In genomic region chr17:85690969-85691335, GRCm38 (mm10) we compare ENCODE assay signal across 17 mouse cellular contexts. TPM values are rescaled to one million over a fixed set of nuclear protein-coding genes. Genes with fewer than 3 reads are reported as not detected.
DNase-seq lines count a peak whose midpoint lies in the region; ATAC-seq and TF ChIP-seq lines count a peak whose summit lies in the region.
"Had no signal": no experiment of that assay in that cellular context is flagged by ENCODE, and none has a peak within 500 bp of the region (broad histone marks: within the 10 kb centered on the region; RNA-seq: fewer than 3 reads in every experiment).

No protein-coding gene starts in this region.

- 3% methylated on average over 4 of the region's 4 CpGs for WGBS in hindbrain, embryonic 10.5 days
- 5% methylated on average over 4 of the region's 4 CpGs for WGBS in hindbrain, postnatal 0 days
- WGBS in midbrain, embryonic 14.5 days = 3% methylated on average over 4 of the region's 4 CpGs
- WGBS in midbrain, embryonic 13.5 days = 1% methylated on average over 4 of the region's 4 CpGs
- WGBS in embryonic facial prominence, embryonic 14.5 days = 13% methylated on average over 4 of the region's 4 CpGs
- 39% methylated on average over 4 of the region's 4 CpGs for WGBS in heart, adult 2 months

- no peaks in the 10 kb centered on the region for H3K36me3 ChIP-seq in hindbrain, embryonic 10.5 days
- no peaks in the 10 kb centered on the region for H3K36me3 ChIP-seq in hindbrain, postnatal 0 days (ENCODE audit: insufficient read depth, low read length)
- H3K36me3 ChIP-seq in midbrain, embryonic 14.5 days (ENCODE audit: control insufficient read depth, insufficient read depth, low read length) = no peaks in the 10 kb centered on the region
- H3K36me3 ChIP-seq in midbrain, embryonic 13.5 days = no peaks in the 10 kb centered on the region
- no peaks in the 10 kb centered on the region for H3K36me3 ChIP-seq in embryonic facial prominence, embryonic 14.5 days (ENCODE audit: control insufficient read depth, insufficient read depth, low read length)
- no peaks in the 10 kb centered on the region for H3K36me3 ChIP-seq in heart, adult 2 months (ENCODE audit: control insufficient read depth, insufficient read depth, low read length)
- H3K36me3 ChIP-seq: heart, embryonic 15.5 days; liver, embryonic 13.5 days had no signal

- H3K9ac ChIP-seq in hindbrain, postnatal 0 days (replicated peaks; ENCODE audit: low read length) = no peak overlapping the region
- H3K9ac ChIP-seq in midbrain, embryonic 14.5 days (replicated peaks; ENCODE audit: low read length) = no peak overlapping the region
- no peak overlapping the region for H3K9ac ChIP-seq in midbrain, embryonic 13.5 days (replicated peaks)
- H3K9ac ChIP-seq in embryonic facial prominence, embryonic 14.5 days (ENCODE audit: low read depth, low read length) = peak overlapping the region; percentile 92
- no peak overlapping the region for H3K9ac ChIP-seq in heart, adult 2 months (ENCODE audit: low read depth, low read length)
- H3K9ac ChIP-seq: heart, embryonic 15.5 days; liver, embryonic 13.5 days had no signal

- no peak overlapping the region for H3K4me2 ChIP-seq in hindbrain, postnatal 0 days (ENCODE audit: low read depth, low read length)
- no peak overlapping the region for H3K4me2 ChIP-seq in midbrain, embryonic 14.5 days (ENCODE audit: low read length)
- no peak overlapping the region for H3K4me2 ChIP-seq in midbrain, embryonic 13.5 days (replicated peaks)
- H3K4me2 ChIP-seq in embryonic facial prominence, embryonic 14.5 days (ENCODE audit: low read depth, low read length) = peak overlapping the region; percentile 72
- H3K4me2 ChIP-seq: heart, embryonic 15.5 days; liver, embryonic 13.5 days had no signal

- H3K27ac ChIP-seq in hindbrain, embryonic 10.5 days = no peak overlapping the region
- H3K27ac ChIP-seq in hindbrain, postnatal 0 days = no peak overlapping the region
- no peak overlapping the region for H3K27ac ChIP-seq in midbrain, embryonic 14.5 days (replicated peaks; ENCODE audit: low read depth, low read length)
- H3K27ac ChIP-seq in midbrain, embryonic 13.5 days = no peak overlapping the region
- H3K27ac ChIP-seq in embryonic facial prominence, embryonic 14.5 days (replicated peaks; ENCODE audit: low read depth, low read length) = peak overlapping the region; percentile 87
- no peak overlapping the region for H3K27ac ChIP-seq in heart, adult 2 months
- H3K27ac ChIP-seq: heart, embryonic 15.5 days; liver, embryonic 13.5 days had no signal

- peaks cover 55% of the 10 kb centered on the region for H3K4me1 ChIP-seq in hindbrain, embryonic 10.5 days (replicated peaks)
- no peaks in the 10 kb centered on the region for H3K4me1 ChIP-seq in hindbrain, postnatal 0 days (ENCODE audit: insufficient read depth, low read length)
- peaks cover 5% of the 10 kb centered on the region; the same call in 1 of the 2 replicates for H3K4me1 ChIP-seq in midbrain, embryonic 14.5 days (ENCODE audit: control insufficient read depth, insufficient read depth, low read length)
- H3K4me1 ChIP-seq in midbrain, embryonic 13.5 days (replicated peaks) = peaks cover 24% of the 10 kb centered on the region
- H3K4me1 ChIP-seq in embryonic facial prominence, embryonic 14.5 days (ENCODE audit: control insufficient read depth, insufficient read depth, low read length) = peaks cover 13% of the 10 kb centered on the region
- H3K4me1 ChIP-seq in heart, adult 2 months (ENCODE audit: control insufficient read depth, insufficient read depth, low read length) = no peaks in the 10 kb centered on the region

- no peak for TF ChIP-seq EP300 in heart, adult 2 months (IDR thresholded peaks at IDR 0.05; ENCODE audit: insufficient read depth, low read depth, low read length)

- peaks cover 3% of the 10 kb centered on the region; the same call in 1 of the 2 replicates for H3K9me3 ChIP-seq in hindbrain, embryonic 10.5 days
- H3K9me3 ChIP-seq in hindbrain, postnatal 0 days (ENCODE audit: low read length) = no peaks in the 10 kb centered on the region
- no peaks in the 10 kb centered on the region for H3K9me3 ChIP-seq in midbrain, embryonic 14.5 days (ENCODE audit: control insufficient read depth, low read length)
- H3K9me3 ChIP-seq in midbrain, embryonic 13.5 days = no peaks in the 10 kb centered on the region
- peaks cover 4% of the 10 kb centered on the region; the same call in 1 of the 2 replicates for H3K9me3 ChIP-seq in embryonic facial prominence, embryonic 14.5 days (ENCODE audit: control insufficient read depth, low read length)
- H3K9me3 ChIP-seq: heart, embryonic 15.5 days had no signal

- 0 out of 2 replicates have a peak overlapping the region, but pooled peaks have one; percentile 30 for H3K4me3 ChIP-seq in hindbrain, embryonic 10.5 days
- H3K4me3 ChIP-seq in hindbrain, postnatal 0 days (ENCODE audit: low read length) = no peak overlapping the region
- H3K4me3 ChIP-seq in midbrain, embryonic 14.5 days (replicated peaks; ENCODE audit: low read depth, low read length) = no peak overlapping the region
- H3K4me3 ChIP-seq in midbrain, embryonic 13.5 days (replicated peaks) = no peak overlapping the region
- H3K4me3 ChIP-seq in embryonic facial prominence, embryonic 14.5 days (ENCODE audit: low read depth, low read length) = peak overlapping the region; percentile 66
- no peak overlapping the region for H3K4me3 ChIP-seq in heart, adult 2 months
- H3K4me3 ChIP-seq: erythroblast, embryonic 14.5 days; liver, embryonic 13.5 days had no signal

- TF ChIP-seq CTCF in hindbrain, postnatal 0 days (IDR thresholded peaks at IDR 0.05; ENCODE audit: low read depth) = no peak
- no peak for TF ChIP-seq CTCF in heart, adult 2 months (IDR thresholded peaks at IDR 0.05)

- ATAC-seq in hindbrain, postnatal 0 days = no peak
- no peak for ATAC-seq in midbrain, embryonic 14.5 days (ENCODE audit: low FRiP score, low TSS enrichment)
- ATAC-seq in midbrain, embryonic 13.5 days = no peak
- peak; percentile 13; the same call in 1 of the 2 replicates for ATAC-seq in embryonic facial prominence, embryonic 14.5 days (ENCODE audit: low read depth)

- peaks cover 100% of the 10 kb centered on the region for H3K27me3 ChIP-seq in hindbrain, embryonic 10.5 days (ENCODE audit: insufficient read depth, poor library complexity, severe bottlenecking)
- H3K27me3 ChIP-seq in hindbrain, postnatal 0 days (ENCODE audit: insufficient read depth, low read length) = peaks cover 82% of the 10 kb centered on the region
- peaks cover 95% of the 10 kb centered on the region for H3K27me3 ChIP-seq in midbrain, embryonic 14.5 days (ENCODE audit: control insufficient read depth, insufficient read depth, low read length)
- peaks cover 99% of the 10 kb centered on the region for H3K27me3 ChIP-seq in midbrain, embryonic 13.5 days
- H3K27me3 ChIP-seq in embryonic facial prominence, embryonic 14.5 days (replicated peaks; ENCODE audit: control insufficient read depth, insufficient read depth, low read length) = peaks cover 56% of the 10 kb centered on the region
- peaks cover 37% of the 10 kb centered on the region for H3K27me3 ChIP-seq in heart, adult 2 months (ENCODE audit: control insufficient read depth, insufficient read depth, low read length)

- intact Hi-C loops in heart, adult 2 months (cut with DNase I) = no loop called here

- peak; percentile 66 for DNase-seq in hindbrain, embryonic 10.5 days (ENCODE audit: low spot score)
- DNase-seq in hindbrain, postnatal 0 days (ENCODE audit: low spot score) = no peak
- peak; percentile 37 for DNase-seq in midbrain, embryonic 14.5 days
- peak; percentile 86 for DNase-seq in embryonic facial prominence, embryonic 14.5 days (ENCODE audit: low spot score)
- no peak for DNase-seq in left cerebral cortex, adult 18-20 months (ENCODE audit: low spot score in 2 of 2)
- no peak for DNase-seq in thymus, postnatal 10 days (ENCODE audit: low spot score in 2 of 2)
- no peak for DNase-seq in heart, adult 2 months
- DNase-seq: adrenal gland, adult 2 months; cerebellum, adult 9-10 months; gastrocnemius, postnatal 14 days; liver, embryonic 13.5 days; lung, postnatal 36 days; right cerebral cortex, postnatal 14 days; thymus, postnatal 36 days had no signal

- H3K79me2 ChIP-seq in heart, adult 2 months (replicated peaks; ENCODE audit: control insufficient read depth, insufficient read depth, low read length) = no peaks in the 10 kb centered on the region

- no peak for TF ChIP-seq POLR2A in heart, adult 2 months (IDR thresholded peaks at IDR 0.05; ENCODE audit: insufficient read depth, low read depth, low read length)

RNA-seq across cellular contexts. Expression of gene Six2, which starts 2.9 kb away (rescaled TPM):
- 5.4 and 5.6 TPM in 2 replicates for polyA plus RNA-seq in hindbrain, embryonic 10.5 days (2016; fragmentation: Nextera tagmentation; extraction: Ambion mirVana)
- total RNA-seq in hindbrain, postnatal 0 days (2014; rRNA removed) = 0.42 and 1.2 TPM in 2 replicates
- 0.51 and 0.93 TPM in 2 replicates for polyA plus RNA-seq in hindbrain, postnatal 0 days (2015; fragmentation: Nextera tagmentation; extraction: Ambion mirVana)
- 0.42 and 0.57 TPM in 2 replicates for polyA plus RNA-seq in midbrain, embryonic 14.5 days (2014; fragmentation: Nextera tagmentation; extraction: Ambion mirVana)
- 0.30 and 0.31 TPM in 2 replicates for polyA plus RNA-seq in midbrain, embryonic 13.5 days (2015; fragmentation: Nextera tagmentation; extraction: Ambion mirVana)
- polyA plus RNA-seq in embryonic facial prominence, embryonic 14.5 days (2014; fragmentation: Nextera tagmentation; extraction: Ambion mirVana) = 12.5 and 13.2 TPM in 2 replicates
- total RNA-seq in left cerebral cortex, adult 18-20 months (2021) = under 1 TPM; 0.87 to 0.93 TPM
- under 1 TPM in 1 of 2 experiments, not detected in 1; 0.43 TPM for total RNA-seq in heart, adult 2 months (2021)
- 0.18 and 0.35 TPM in 2 replicates for polyA plus RNA-seq in heart, adult 2 months (2012; rRNA removed)
- total RNA-seq: adrenal gland, adult 2 months had no signal
- polyA plus RNA-seq: erythroblast, embryonic 14.5 days; liver, embryonic 13.5 days had no signal

Comparison
In these comparisons a context has a peak if more than half of its experiments do, and no peak if none do; other contexts are left out.
1. DNase-seq: peak in hindbrain, embryonic 10.5 days (single experiment), midbrain, embryonic 14.5 days (single experiment) and embryonic facial prominence, embryonic 14.5 days (single experiment); none in hindbrain, postnatal 0 days (single experiment), left cerebral cortex, adult 18-20 months (0 of 2), thymus, postnatal 10 days (0 of 2) and heart, adult 2 months (0 of 2).
2. H3K4me3 ChIP-seq: peak in hindbrain, embryonic 10.5 days (single experiment) and embryonic facial prominence, embryonic 14.5 days (single experiment); none in hindbrain, postnatal 0 days (single experiment), midbrain, embryonic 14.5 days (single experiment), midbrain, embryonic 13.5 days (single experiment) and heart, adult 2 months (single experiment).